Mouse (Mus musculus): Measurements from ENCODE around the gene Gm13277. TPM values are rescaled to one million over a fixed set of nuclear protein-coding genes. Genes with fewer than 3 reads are reported as not detected.
"Not testable (repeated sequence)": the region's sequence is repeated elsewhere in the genome, so short reads cannot be mapped to it uniquely, and the experiment has no call there.

The Gm13277 gene
- polyA plus RNA-seq, 1 experiment = not detected

- Histone ChIP-seq H3K36me3 (ENCODE audit: control insufficient read depth, insufficient read depth) (no peaks in the 10 kb centered on the region), H3ac (ENCODE audit: control insufficient read depth, insufficient read length, low read depth) (no peak within 1 kb of the TSS), H3K4me3 (ENCODE audit: insufficient read depth, poor library complexity, severe bottlenecking) (no peak within 1 kb of the TSS), H3K79me3 (ENCODE audit: low read depth) (no peaks in the 10 kb centered on the region), H3K79me2 (ENCODE audit: control insufficient read depth, insufficient read depth) (no peaks in the 10 kb centered on the region), H3K27me3 (ENCODE audit: control insufficient read depth, insufficient read depth, insufficient read length) (peaks cover 14% of the 10 kb centered on the region)
- TF ChIP-seq MYOD1 (IDR thresholded peaks at IDR 0.05; ENCODE audit: control insufficient read depth, insufficient read length, low read depth) = no peak
- TF ChIP-seq USF1 (IDR thresholded peaks at IDR 0.05; ENCODE audit: low read depth) = no peak
- TF ChIP-seq MYOG (IDR thresholded peaks at IDR 0.05; ENCODE audit: control insufficient read depth, extremely low read depth, insufficient read length) = no peak
- no peak for TF ChIP-seq CEBPB (IDR thresholded peaks at IDR 0.05; ENCODE audit: low read depth)
- TF ChIP-seq CTCF (IDR thresholded peaks at IDR 0.05; ENCODE audit: control insufficient read depth, insufficient read depth, insufficient read length) = no peak
- no peak for TF ChIP-seq FOSL1 (IDR thresholded peaks at IDR 0.05; ENCODE audit: insufficient read depth, low read length, poor library complexity, severe bottlenecking)
- no peak for TF ChIP-seq MAX (IDR thresholded peaks at IDR 0.05)
Measured at GRCm38 (mm10) chr4:88815928-88816327, 27.5 kb downstream of the Gm13277 start, which contains the start of gene Ifna7. Gene Ifna7 (plus strand): TSS chr4:88816228.

DNA sequence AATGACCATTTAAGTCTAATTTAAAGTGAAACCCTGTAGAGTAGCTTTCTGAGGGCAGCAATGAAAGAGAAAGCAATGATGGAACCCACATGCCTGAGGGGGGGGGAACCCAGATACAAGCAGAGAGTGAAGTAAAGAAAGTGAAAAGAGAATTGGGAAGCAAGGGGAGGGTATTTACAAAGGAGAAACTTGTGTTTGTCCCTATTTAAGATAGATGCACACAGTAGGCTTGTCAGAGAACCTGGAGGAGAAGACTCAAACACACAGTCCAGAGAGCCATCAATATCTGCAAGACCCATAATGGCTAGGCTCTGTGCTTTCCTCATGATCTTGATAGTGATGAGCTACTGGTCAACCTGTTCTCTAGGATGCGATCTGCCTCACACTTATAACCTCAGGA is 31.2 kb downstream of the Gm13277 start, which contains the start of gene Ifna11:
TSS of gene Ifna11 (plus strand) at position 301 of the 400 bp plus-strand sequence.
- no peaks in the 10 kb centered on the region for H3K36me3 ChIP-seq (ENCODE audit: control insufficient read depth, insufficient read depth)
- peaks cover 13% of the 10 kb centered on the region for H3K27me3 ChIP-seq (ENCODE audit: control insufficient read depth, insufficient read depth, insufficient read length)
- H3K79me2 ChIP-seq (ENCODE audit: control insufficient read depth, insufficient read depth) = no peaks in the 10 kb centered on the region
- H3K4me3 ChIP-seq (ENCODE audit: insufficient read depth, poor library complexity, severe bottlenecking) = no peak within 1 kb of the TSS
- no peaks in the 10 kb centered on the region for H3K79me3 ChIP-seq (ENCODE audit: low read depth)
- H3ac ChIP-seq (ENCODE audit: control insufficient read depth, insufficient read length, low read depth) = no peak within 1 kb of the TSS
- TF ChIP-seq MYOG (IDR thresholded peaks at IDR 0.05; ENCODE audit: control insufficient read depth, extremely low read depth, insufficient read length) (no peak), FOSL1 (IDR thresholded peaks at IDR 0.05; ENCODE audit: insufficient read depth, low read length, poor library complexity, severe bottlenecking) (no peak), MAX (IDR thresholded peaks at IDR 0.05) (no peak), USF1 (IDR thresholded peaks at IDR 0.05; ENCODE audit: low read depth) (no peak), MYOD1 (IDR thresholded peaks at IDR 0.05; ENCODE audit: control insufficient read depth, insufficient read length, low read depth) (no peak), CEBPB (IDR thresholded peaks at IDR 0.05; ENCODE audit: low read depth) (no peak), CTCF (IDR thresholded peaks at IDR 0.05; ENCODE audit: control insufficient read depth, insufficient read depth, insufficient read length) (no peak)

GRCm38 (mm10) chr4:88822995-88823394 is 34.6 kb downstream of the Gm13277 start:
- Histone ChIP-seq H3K27me3 (ENCODE audit: control insufficient read depth, insufficient read depth, insufficient read length) (peaks cover 7% of the 10 kb centered on the region), H3K4me3 (ENCODE audit: insufficient read depth, poor library complexity, severe bottlenecking) (no peak overlapping the region), H3K79me3 (ENCODE audit: low read depth) (no peaks in the 10 kb centered on the region), H3K36me3 (ENCODE audit: control insufficient read depth, insufficient read depth) (no peaks in the 10 kb centered on the region), H3ac (ENCODE audit: control insufficient read depth, insufficient read length, low read depth) (no peak overlapping the region), H3K79me2 (ENCODE audit: control insufficient read depth, insufficient read depth) (no peaks in the 10 kb centered on the region)
- no peak for TF ChIP-seq CEBPB (IDR thresholded peaks at IDR 0.05; ENCODE audit: low read depth)
- no peak for TF ChIP-seq MYOD1 (IDR thresholded peaks at IDR 0.05; ENCODE audit: control insufficient read depth, insufficient read length, low read depth)
- no peak for TF ChIP-seq MYOG (IDR thresholded peaks at IDR 0.05; ENCODE audit: control insufficient read depth, extremely low read depth, insufficient read length)
- TF ChIP-seq MAX (IDR thresholded peaks at IDR 0.05) = no peak
- TF ChIP-seq FOSL1 (IDR thresholded peaks at IDR 0.05; ENCODE audit: insufficient read depth, low read length, poor library complexity, severe bottlenecking) = no peak
- TF ChIP-seq USF1 (IDR thresholded peaks at IDR 0.05; ENCODE audit: low read depth) = no peak
- no peak for TF ChIP-seq CTCF (IDR thresholded peaks at IDR 0.05; ENCODE audit: control insufficient read depth, insufficient read depth, insufficient read length)

DNA sequence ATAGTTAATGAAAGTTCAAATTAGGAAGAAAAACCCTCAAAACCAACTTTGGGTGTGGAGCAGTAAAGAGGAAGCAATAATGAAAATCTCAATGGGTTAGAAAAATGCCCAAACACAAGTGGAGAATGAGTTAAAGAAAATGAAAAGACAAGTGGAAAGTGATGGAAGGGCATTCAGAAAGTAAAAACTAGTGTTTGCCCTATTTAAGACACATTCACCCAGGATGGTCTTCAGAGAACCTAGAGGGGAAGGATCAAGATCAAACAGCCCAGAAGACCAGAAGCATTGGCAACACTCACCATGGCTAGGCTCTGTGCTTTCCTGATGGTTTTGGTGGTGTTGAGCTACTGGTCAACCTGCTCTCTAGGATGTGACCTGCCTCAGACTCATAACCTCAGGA is 38.7 kb downstream of the Gm13277 start, which contains the start of gene Ifna6:
TSS of gene Ifna6 (plus strand) at position 301 of the 400 bp plus-strand sequence.
- H3K4me3 ChIP-seq (ENCODE audit: insufficient read depth, poor library complexity, severe bottlenecking); H3K27me3 ChIP-seq (ENCODE audit: control insufficient read depth, insufficient read depth, insufficient read length); H3K36me3 ChIP-seq (ENCODE audit: control insufficient read depth, insufficient read depth); H3ac ChIP-seq (ENCODE audit: control insufficient read depth, insufficient read length, low read depth); H3K79me2 ChIP-seq (ENCODE audit: control insufficient read depth, insufficient read depth); H3K79me3 ChIP-seq (ENCODE audit: low read depth): not testable (repeated sequence)

- H3K79me2 ChIP-seq (ENCODE audit: control insufficient read depth, insufficient read depth) = no peaks in the 10 kb centered on the region
- no peak overlapping the region for H3ac ChIP-seq (ENCODE audit: control insufficient read depth, insufficient read length, low read depth)
- no peak for TF ChIP-seq CEBPB (IDR thresholded peaks at IDR 0.05; ENCODE audit: low read depth)
- TF ChIP-seq FOSL1 (IDR thresholded peaks at IDR 0.05; ENCODE audit: insufficient read depth, low read length, poor library complexity, severe bottlenecking) = no peak
- TF ChIP-seq USF1 (IDR thresholded peaks at IDR 0.05; ENCODE audit: low read depth) = no peak
- no peak for TF ChIP-seq CTCF (IDR thresholded peaks at IDR 0.05; ENCODE audit: control insufficient read depth, insufficient read depth, insufficient read length)
- no peak for TF ChIP-seq MYOD1 (IDR thresholded peaks at IDR 0.05; ENCODE audit: control insufficient read depth, insufficient read length, low read depth)
- H3K36me3 ChIP-seq (ENCODE audit: control insufficient read depth, insufficient read depth) = no peaks in the 10 kb centered on the region
- no peak overlapping the region for H3K4me3 ChIP-seq (ENCODE audit: insufficient read depth, poor library complexity, severe bottlenecking)
- H3K27me3 ChIP-seq (ENCODE audit: control insufficient read depth, insufficient read depth, insufficient read length) = peaks cover 3% of the 10 kb centered on the region
- no peaks in the 10 kb centered on the region for H3K79me3 ChIP-seq (ENCODE audit: low read depth)
Measured at GRCm38 (mm10) chr4:88830523-88830922, 42.1 kb downstream of the Gm13277 start.

GRCm38 (mm10) chr4:88835225-88835624 is 46.8 kb downstream of the Gm13277 start, which contains the start of gene Ifna5:
Gene Ifna5 (plus strand): TSS chr4:88835525.
- H3ac ChIP-seq (ENCODE audit: control insufficient read depth, insufficient read length, low read depth); H3K4me3 ChIP-seq (ENCODE audit: insufficient read depth, poor library complexity, severe bottlenecking); H3K27me3 ChIP-seq (ENCODE audit: control insufficient read depth, insufficient read depth, insufficient read length); H3K79me3 ChIP-seq (ENCODE audit: low read depth); H3K79me2 ChIP-seq (ENCODE audit: control insufficient read depth, insufficient read depth); H3K36me3 ChIP-seq (ENCODE audit: control insufficient read depth, insufficient read depth): not testable (repeated sequence)

Other genes starting within 250 kb of the Gm13277 start
- not detected for gene Ifna15, start 230.4 kb upstream of the Gm13277 start, polyA plus RNA-seq (2012; fragmentation: generic; extraction: Trizol)
- gene Ifna14, start 216.8 kb upstream of the Gm13277 start, polyA plus RNA-seq (2012; fragmentation: generic; extraction: Trizol) = not detected
- gene Ifna9, start 196.2 kb upstream of the Gm13277 start, polyA plus RNA-seq (2012; fragmentation: generic; extraction: Trizol) = not detected
- gene Ifna12, start 185.3 kb upstream of the Gm13277 start, polyA plus RNA-seq (2012; fragmentation: generic; extraction: Trizol) = not detected
- not detected for gene C87499, start 154.2 kb upstream of the Gm13277 start, polyA plus RNA-seq (2012; fragmentation: generic; extraction: Trizol)
- gene Ifna13, start 144.2 kb upstream of the Gm13277 start, polyA plus RNA-seq (2012; fragmentation: generic; extraction: Trizol) = not detected
- not detected for gene Ifna16, start 111.7 kb upstream of the Gm13277 start, polyA plus RNA-seq (2012; fragmentation: generic; extraction: Trizol)
- gene Ifna2, start 104.7 kb upstream of the Gm13277 start, polyA plus RNA-seq (2012; fragmentation: generic; extraction: Trizol) = not detected
- gene Ifnab, start 97.3 kb upstream of the Gm13277 start, polyA plus RNA-seq (2012; fragmentation: generic; extraction: Trizol) = not detected
- 1.9 TPM for gene Gm26566, start 66.8 kb upstream of the Gm13277 start, polyA plus RNA-seq (2012; fragmentation: generic; extraction: Trizol)
- gene Klhl9, start 66.2 kb upstream of the Gm13277 start, polyA plus RNA-seq (2012; fragmentation: generic; extraction: Trizol) = 11.6 TPM
- not detected for gene Gm13271, start 33.8 kb upstream of the Gm13277 start, polyA plus RNA-seq (2012; fragmentation: generic; extraction: Trizol)
- not detected for gene Gm13283, start 28.5 kb upstream of the Gm13277 start, polyA plus RNA-seq (2012; fragmentation: generic; extraction: Trizol)
- gene Gm13290, start 14.8 kb upstream of the Gm13277 start, polyA plus RNA-seq (2012; fragmentation: generic; extraction: Trizol) = 1.3 TPM
- not detected for gene Gm13289, start 11.7 kb upstream of the Gm13277 start, polyA plus RNA-seq (2012; fragmentation: generic; extraction: Trizol)
- not detected for gene Gm13272, start 8.8 kb upstream of the Gm13277 start, polyA plus RNA-seq (2012; fragmentation: generic; extraction: Trizol)
- gene Ifnz, start 6.5 kb upstream of the Gm13277 start, polyA plus RNA-seq (2012; fragmentation: generic; extraction: Trizol) = not detected
- 0.92 TPM for gene Gm13276, start 2.9 kb upstream of the Gm13277 start, polyA plus RNA-seq (2012; fragmentation: generic; extraction: Trizol)
- gene Gm13278, start 2.9 kb downstream of the Gm13277 start, polyA plus RNA-seq (2012; fragmentation: generic; extraction: Trizol) = not detected
- 0.42 TPM for gene Gm13275, start 5.9 kb downstream of the Gm13277 start, polyA plus RNA-seq (2012; fragmentation: generic; extraction: Trizol)
- gene Gm13279, start 8.8 kb downstream of the Gm13277 start, polyA plus RNA-seq (2012; fragmentation: generic; extraction: Trizol) = not detected
- gene Gm13285, start 11.0 kb downstream of the Gm13277 start, polyA plus RNA-seq (2012; fragmentation: generic; extraction: Trizol) = not detected
- gene Gm13287, start 14.6 kb downstream of the Gm13277 start, polyA plus RNA-seq (2012; fragmentation: generic; extraction: Trizol) = 0.42 TPM
- 0.18 TPM for gene Gm13288, start 16.9 kb downstream of the Gm13277 start, polyA plus RNA-seq (2012; fragmentation: generic; extraction: Trizol)
- not detected for gene Ifna7, start 27.6 kb downstream of the Gm13277 start, polyA plus RNA-seq (2012; fragmentation: generic; extraction: Trizol)
- not detected for gene Ifna11, start 31.3 kb downstream of the Gm13277 start, polyA plus RNA-seq (2012; fragmentation: generic; extraction: Trizol)
- gene Ifna6, start 38.8 kb downstream of the Gm13277 start, polyA plus RNA-seq (2012; fragmentation: generic; extraction: Trizol) = not detected
- gene Ifna5, start 46.9 kb downstream of the Gm13277 start, polyA plus RNA-seq (2012; fragmentation: generic; extraction: Trizol) = not detected
- gene Ifna4, start 53.2 kb downstream of the Gm13277 start, polyA plus RNA-seq (2012; fragmentation: generic; extraction: Trizol) = not detected
- gene Ifna1, start 61.5 kb downstream of the Gm13277 start, polyA plus RNA-seq (2012; fragmentation: generic; extraction: Trizol) = not detected
- gene Ifne, start 91.6 kb downstream of the Gm13277 start, polyA plus RNA-seq (2012; fragmentation: generic; extraction: Trizol) = not detected